Mouse (Mus musculus) limb, embryonic 14.5 days (tissue): ENCODE results near the gene Gmfb. TPM values are rescaled to one million over a fixed set of nuclear protein-coding genes. Genes with fewer than 3 reads are reported as not detected.

Source experiments
- ATAC-seq: fragments of 200-750 bp; cut with Nextera tagmentation; 2 replicates; pipeline ENCODE4 v1.8.0; 2017; ENCODE audit warnings: low read depth, moderate number of reproducible peaks, moderate TSS enrichment; ENCODE audit not compliant: low FRiP score
- DNase-seq: peaks from one replicate; pipeline ENCODE4 v3.0.0-alpha.2; 2015; ENCODE audit warnings: low spot score
- H3K27ac ChIP-seq: fragments of 300-500 bp; sonication (generic); replicated peaks from 2 replicates; pipeline ENCODE4 v1.5.1; 2014; ENCODE audit warnings: low read depth, mild to moderate bottlenecking, low read length, moderate library complexity, mixed read lengths
- H3K27me3 ChIP-seq: fragments of 300-500 bp; sonication (generic); 2 replicates; pipeline ENCODE4 v1.6.1; 2014; ENCODE audit warnings: low read length, mixed read lengths; ENCODE audit not compliant: control insufficient read depth, insufficient read depth
- H3K36me3 ChIP-seq: fragments of 300-500 bp; sonication (generic); 2 replicates; pipeline ENCODE4 v1.6.1; 2014; ENCODE audit warnings: mild to moderate bottlenecking, low read length, moderate library complexity, mixed read lengths; ENCODE audit not compliant: control insufficient read depth, insufficient read depth
- H3K4me1 ChIP-seq: fragments of 300-500 bp; sonication (generic); 2 replicates; pipeline ENCODE4 v1.6.1; 2014; ENCODE audit warnings: antibody characterized with exemption, low read length, mixed read lengths; ENCODE audit not compliant: control insufficient read depth, insufficient read depth
- H3K4me2 ChIP-seq: fragments of 300-500 bp; sonication (generic); replicated peaks from 2 replicates; pipeline ENCODE4 v1.6.1; 2014; ENCODE audit warnings: low read depth, mild to moderate bottlenecking, low read length, moderate library complexity; ENCODE audit not compliant: severe bottlenecking
- H3K4me3 ChIP-seq: fragments of 300-500 bp; sonication (generic); replicated peaks from 2 replicates; pipeline ENCODE4 v1.5.1; 2014; ENCODE audit warnings: low read length
- H3K9ac ChIP-seq: fragments of 300-500 bp; sonication (generic); 2 replicates; pipeline ENCODE4 v1.6.1; 2014; ENCODE audit warnings: mild to moderate bottlenecking, low read depth, low read length, moderate library complexity; ENCODE audit not compliant: severe bottlenecking
- H3K9me3 ChIP-seq: fragments of 300-500 bp; sonication (generic); 2 replicates; pipeline ENCODE4 v1.6.1; 2016; ENCODE audit warnings: low read length; ENCODE audit not compliant: control insufficient read depth
- POLR2A ChIP-seq: fragments of 200-500 bp; IDR thresholded peaks from 2 replicates; pipeline ENCODE4 v1.8.0; 2012; ENCODE audit warnings: inconsistent platforms, mild to moderate bottlenecking, moderate library complexity, borderline replicate concordance; ENCODE audit not compliant: insufficient read depth, insufficient read length; ENCODE audit errors: extremely low read depth
- WGBS: fragments of 180-500 bp; shearing (Covaris S2); extraction: QIAGEN DNeasy Blood & Tissue Kit; methylation state at CpG from one replicate; pipeline ENCODE4 v1.1.7; 2014; 5-methylcytosine and 5-hydroxymethylcytosine counted together
- polyA plus RNA-seq, 2 experiments: library from polyadenylated mRNA; depleted of rRNA in 1 of 2; stranded (reverse) in 1 of 2; unstranded in 1 of 2; fragments of >200 nt; fragmentation: Nextera tagmentation in 1 of 2; extraction: Ambion mirVana in 1 of 2; gene quantifications; 2 replicates each; pipeline versions ENCODE4 v1.2.1 to v1.2.3; 2012 to 2014

Gmfb gene
- polyA plus RNA-seq (2012; rRNA removed) (42.3 and 45.3 TPM in 2 replicates), polyA plus RNA-seq (2014; fragmentation: Nextera tagmentation; extraction: Ambion mirVana) (82.1 and 83.9 TPM in 2 replicates)

DNA sequence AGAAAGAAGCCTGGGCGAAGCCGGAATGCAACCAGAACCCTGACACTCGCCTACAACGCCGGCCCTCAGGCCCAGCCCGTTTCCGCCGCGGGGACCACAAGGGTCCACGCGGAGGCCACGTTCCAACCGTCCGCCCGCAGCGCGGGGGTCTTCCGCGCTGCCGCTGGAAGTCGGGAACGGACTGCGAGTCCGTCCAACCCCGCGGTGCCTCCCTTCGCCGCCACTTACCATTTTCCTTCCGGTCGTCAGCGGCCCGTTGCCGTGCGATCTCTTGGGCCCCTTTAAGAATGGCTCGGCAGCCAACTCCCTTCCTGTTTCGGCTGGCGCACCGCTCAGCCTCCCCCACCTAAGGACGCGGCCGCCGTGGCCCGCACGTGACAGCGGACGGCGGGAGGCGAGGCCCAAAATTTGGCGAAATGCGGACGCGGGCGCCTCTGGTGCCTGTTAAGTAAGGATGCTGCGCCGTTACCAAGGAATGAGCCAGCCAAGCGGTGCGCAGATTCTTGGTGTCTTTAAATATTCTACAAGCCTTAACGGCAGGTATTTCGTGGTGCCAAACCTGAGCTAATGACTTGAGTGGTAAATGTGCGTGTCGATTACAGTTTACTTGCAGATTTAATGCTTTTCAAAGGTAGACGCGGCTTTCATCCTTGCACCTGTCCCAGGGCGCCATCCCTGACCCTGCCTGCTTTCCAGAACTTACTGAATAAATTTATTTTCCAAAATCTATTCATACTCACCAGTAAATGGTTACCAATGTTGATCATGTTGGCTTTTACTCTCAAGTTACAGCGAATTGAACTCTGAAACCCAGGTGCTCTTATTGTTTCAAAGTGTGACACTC, at the start of gene Gmfb:
Gmfb (minus strand) TSS at position 370 of the 844 bp plus-strand sequence.
- H3K27me3 ChIP-seq, result no peaks in the 10 kb centered on the region

DNA sequence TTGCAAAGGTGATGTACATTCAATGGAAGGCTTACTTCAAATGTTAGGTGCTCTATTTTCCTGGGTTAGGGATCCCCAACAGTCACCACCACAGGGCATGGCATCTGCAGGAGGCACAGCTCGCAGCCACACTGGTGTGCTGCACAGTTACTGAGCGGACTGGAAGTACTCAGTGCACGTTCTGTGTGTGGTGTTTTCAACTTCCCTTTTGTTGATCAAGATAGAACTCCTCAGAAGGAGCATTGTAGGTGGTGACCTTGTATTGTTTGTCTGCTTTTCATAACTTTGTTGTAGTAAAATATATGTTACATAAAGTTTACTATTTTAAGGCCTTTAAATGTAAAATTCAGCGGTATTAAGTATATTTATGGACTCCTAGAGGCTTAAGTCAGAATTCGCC, 40.9 kb upstream of the Gmfb start:
- H3K4me2 ChIP-seq, result no peak overlapping the region
- WGBS, result 90% methylated on average over 5 of the region's 5 CpGs
- no peak for TF ChIP-seq POLR2A
- no peak overlapping the region for H3K9ac ChIP-seq
- no peak for ATAC-seq
- no peaks in the 10 kb centered on the region for H3K9me3 ChIP-seq
- H3K36me3 ChIP-seq, result no peaks in the 10 kb centered on the region
- no peaks in the 10 kb centered on the region for H3K27me3 ChIP-seq
- no peaks in the 10 kb centered on the region for H3K4me1 ChIP-seq
- no peak overlapping the region for H3K4me3 ChIP-seq
- no peak for DNase-seq
- H3K27ac ChIP-seq, result no peak overlapping the region

More for the DNA sequence above, at the start of gene Gmfb:
- Histone ChIP-seq H3K4me3 (peak within 1 kb of the TSS; percentile 94), H3K27ac (peak within 1 kb of the TSS; percentile 88), H3K9me3 (no peaks in the 10 kb centered on the region), H3K4me2 (peak within 1 kb of the TSS; percentile 87), H3K36me3 (peaks cover 5% of the 10 kb centered on the region), H3K9ac (peak within 1 kb of the TSS; percentile 88), H3K4me1 (peaks cover 11% of the 10 kb centered on the region)
- WGBS, result under 1% methylated on average over 56 of the region's 65 CpGs
- ATAC-seq (peak; percentile 96), DNase-seq (peak; percentile 87)
- TF ChIP-seq POLR2A, result peak; percentile 69; the same call in 1 of the 2 replicates

DNA sequence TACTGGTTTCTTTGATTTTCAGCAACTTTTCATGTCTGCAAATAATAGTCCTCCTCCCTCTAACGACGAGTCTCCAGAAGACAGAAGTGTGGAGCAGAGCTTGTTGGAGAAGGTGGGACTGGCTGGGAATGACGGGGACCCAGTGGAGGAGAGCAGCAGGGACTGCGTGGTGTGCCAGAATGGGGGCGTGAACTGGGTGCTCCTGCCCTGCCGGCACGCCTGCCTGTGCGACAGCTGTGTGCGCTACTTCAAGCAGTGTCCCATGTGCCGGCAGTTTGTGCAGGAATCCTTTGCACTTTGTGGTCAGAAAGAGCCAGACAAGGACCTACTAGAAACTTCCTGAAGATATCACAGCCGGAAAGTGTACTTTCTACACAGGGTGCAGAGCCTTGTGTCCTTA, 31.6 kb upstream of the Gmfb start:
- DNase-seq, result no peak
- Histone ChIP-seq H3K9ac (no peak overlapping the region), H3K27ac (no peak overlapping the region), H3K4me2 (no peak overlapping the region), H3K4me1 (no peaks in the 10 kb centered on the region), H3K36me3 (peaks cover 15% of the 10 kb centered on the region; the same call in 1 of the 2 replicates), H3K4me3 (no peak overlapping the region), H3K27me3 (no peaks in the 10 kb centered on the region), H3K9me3 (no peaks in the 10 kb centered on the region)
- ATAC-seq, result no peak
- 89% methylated on average over 11 of the region's 11 CpGs for WGBS
- no peak for TF ChIP-seq POLR2A

DNA sequence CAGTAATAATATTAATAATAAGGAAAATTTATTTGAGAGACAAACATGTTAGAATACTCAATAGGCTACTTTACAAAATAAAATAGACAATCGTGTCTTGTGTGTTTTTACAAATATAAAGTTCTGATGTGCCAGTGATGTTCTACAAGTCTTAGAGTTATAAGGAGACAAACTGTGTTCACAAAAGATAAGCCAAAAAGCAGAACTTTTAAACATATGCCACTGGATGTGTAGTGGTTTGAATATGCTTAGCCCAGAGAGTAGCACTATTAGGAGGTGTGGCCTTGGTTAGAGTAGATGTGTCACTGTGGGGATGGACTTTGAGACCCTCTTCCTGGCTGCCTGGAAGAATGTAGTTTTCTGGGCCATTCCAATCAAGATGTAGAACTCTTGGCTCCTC, 27.7 kb upstream of the Gmfb start:
- 92% methylated on average over 1 of the region's 1 CpGs for WGBS
- no peak for TF ChIP-seq POLR2A
- Histone ChIP-seq H3K27ac (no peak overlapping the region), H3K27me3 (no peaks in the 10 kb centered on the region), H3K4me3 (no peak overlapping the region), H3K36me3 (peaks cover 18% of the 10 kb centered on the region), H3K4me1 (no peaks in the 10 kb centered on the region), H3K4me2 (no peak overlapping the region), H3K9me3 (no peaks in the 10 kb centered on the region), H3K9ac (no peak overlapping the region)
- ATAC-seq, result no peak
- no peak for DNase-seq

DNA sequence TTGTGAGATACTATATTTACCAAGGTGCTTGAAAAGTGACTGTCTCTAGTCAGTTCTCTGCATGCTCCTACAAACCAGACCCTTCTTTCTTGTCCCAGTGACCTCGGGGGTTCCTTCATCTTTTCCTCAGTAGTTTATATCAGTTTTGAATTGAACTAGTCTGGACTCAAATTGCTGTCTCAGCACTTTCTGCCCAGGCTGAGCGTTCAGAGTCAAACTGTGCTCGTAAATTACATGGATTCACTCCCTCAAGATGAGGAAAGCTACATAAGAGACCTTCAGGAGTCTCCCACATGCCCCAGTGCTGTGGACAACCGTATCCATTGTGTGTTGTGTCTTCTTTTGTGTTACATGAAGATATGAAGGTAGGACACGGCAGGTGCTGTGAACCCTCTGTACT, 26.7 kb upstream of the Gmfb start:
- WGBS, result 76% methylated on average over 5 of the region's 5 CpGs
- no peaks in the 10 kb centered on the region for H3K4me1 ChIP-seq
- H3K4me3 ChIP-seq, result no peak overlapping the region
- no peak overlapping the region for H3K27ac ChIP-seq
- no peak overlapping the region for H3K4me2 ChIP-seq
- no peaks in the 10 kb centered on the region for H3K9me3 ChIP-seq
- peaks cover 14% of the 10 kb centered on the region for H3K36me3 ChIP-seq
- H3K9ac ChIP-seq, result no peak overlapping the region
- ATAC-seq (no peak), DNase-seq (no peak)
- no peak for TF ChIP-seq POLR2A
- no peaks in the 10 kb centered on the region for H3K27me3 ChIP-seq
